ENCODE assay signal across 10 mouse cellular contexts in the genomic region with DNA sequence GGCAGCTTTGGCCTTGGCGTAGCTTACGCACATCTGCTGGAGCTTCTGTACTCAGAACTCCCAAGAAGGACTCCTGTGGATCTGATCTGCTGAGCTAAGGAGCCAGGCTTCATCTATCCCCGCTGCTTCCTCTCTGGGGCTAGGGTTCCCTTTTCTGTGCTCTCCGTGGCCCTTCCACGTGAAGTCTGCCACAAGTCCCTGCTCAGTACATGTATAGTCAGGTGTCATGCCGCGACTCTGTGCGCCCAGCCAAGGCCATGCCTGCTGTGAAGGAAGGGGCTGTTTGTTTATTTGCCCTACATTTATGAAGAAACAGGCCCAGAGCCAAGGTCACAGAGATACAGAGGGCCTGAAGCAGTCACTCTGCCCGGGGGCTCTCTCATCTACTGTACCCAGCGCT. TPM values are rescaled to one million over a fixed set of nuclear protein-coding genes. Genes with fewer than 3 reads are reported as not detected.
DNase-seq lines count a peak whose midpoint lies in the region; ATAC-seq lines count a peak whose summit lies in the region.
"Had no signal": no experiment of that assay in that cellular context is flagged by ENCODE, and none has a peak within 500 bp of the region (broad histone marks: within the 10 kb centered on the region; RNA-seq: fewer than 3 reads in every experiment).

No protein-coding gene starts in this region.

- H3K79me2 ChIP-seq in macrophage (ENCODE audit: inconsistent target) = no peaks in the 10 kb centered on the region

- 34% methylated on average over 10 of the region's 10 CpGs for WGBS in macrophage (ENCODE audit: missing documents)

- peak; percentile 97 for DNase-seq in heart, adult 11 months
- no peak for DNase-seq in heart, postnatal 25 days (ENCODE audit: low spot score)
- no peak for DNase-seq in embryo, embryonic 9.5 days (ENCODE audit: extremely low spot score)
- DNase-seq in left cerebral cortex, postnatal 10 days (ENCODE audit: extremely low spot score in 1 of 2, low spot score in 2 of 2) = no peak

- peaks cover 73% of the 10 kb centered on the region for H3K4me1 ChIP-seq in megakaryocyte, embryonic 14.5 days
- H3K4me1 ChIP-seq in brown adipose tissue, adult 24 weeks (ENCODE audit: control insufficient read depth, insufficient read depth, insufficient read length, low read length) = peaks cover 13% of the 10 kb centered on the region

- peaks cover 50% of the 10 kb centered on the region for H3K27me3 ChIP-seq in megakaryocyte, embryonic 14.5 days (replicated peaks)

- no peak for ATAC-seq in megakaryocyte, adult 5-6 weeks (ENCODE audit: poor library complexity, severe bottlenecking)

- intact Hi-C loops in heart, postnatal 25 days (cut with DNase I) = loop anchor here (1.0 to 10.0 kb wide), 3 partner anchors 27 to 130 kb away; a partner anchor contains a TSS
- intact Hi-C loops in left cerebral cortex, postnatal 10 days (cut with DNase I) = no loop called here

- H3K4me3 ChIP-seq in megakaryocyte, embryonic 14.5 days (replicated peaks) = peak overlapping the region; percentile 92
- no peak overlapping the region for H3K4me3 ChIP-seq in brown adipose tissue, adult 24 weeks (ENCODE audit: insufficient read depth, low read depth, low read length)
- no peak overlapping the region for H3K4me3 ChIP-seq in macrophage (ENCODE audit: inconsistent target)

- peak overlapping the region; percentile 79 for H3K27ac ChIP-seq in brown adipose tissue, adult 24 weeks (replicated peaks; ENCODE audit: low read depth, low read length)
- peak overlapping the region; percentile 85 for H3K27ac ChIP-seq in macrophage
- H3K27ac ChIP-seq: forebrain, embryonic 12.5 days had no signal

- no peaks in the 10 kb centered on the region for H3K36me3 ChIP-seq in megakaryocyte, embryonic 14.5 days (replicated peaks; ENCODE audit: low read length)
- H3K36me3 ChIP-seq in macrophage (ENCODE audit: inconsistent target) = no peaks in the 10 kb centered on the region
- H3K36me3 ChIP-seq: forebrain, embryonic 12.5 days; G1E had no signal

- H3K9me3 ChIP-seq in megakaryocyte, embryonic 14.5 days = peaks cover 13% of the 10 kb centered on the region; the same call in 1 of the 2 replicates
- H3K9me3 ChIP-seq: forebrain, embryonic 12.5 days; G1E had no signal

RNA-seq across cellular contexts. Expression of a gene that starts 4.5 kb away (rescaled TPM):
- 10 to 100 TPM; 20.3 to 27.3 TPM for total RNA-seq in heart, postnatal 25 days (2021)
- 156 and 517 TPM in 2 replicates for polyA plus RNA-seq in megakaryocyte, embryonic 14.5 days (2012; ENCODE audit: insufficient read depth, low replicate concordance)
- total RNA-seq in megakaryocyte, adult 5-6 weeks (2015) = 82.9 and 83.8 TPM in 2 replicates
- total RNA-seq in megakaryocyte, adult 5-6 weeks (2017) = 46.3 and 55.6 TPM in 2 replicates
- 7.9 and 8.2 TPM in 2 replicates for polyA plus RNA-seq in brown adipose tissue, adult 24 weeks (2012; ENCODE audit: insufficient read depth, insufficient read length, missing spikeins)
- 100 to 1,000 TPM in 1 of 26 experiments, 10 to 100 TPM in 25; 32.2 to 111 (median 70.7) TPM for total RNA-seq in macrophage (2018; cell fraction: chromatin; rRNA removed)
- total RNA-seq in macrophage (2018; cell fraction: cytosol; rRNA removed) = 10 to 100 TPM; 29.7 to 65.3 (median 45.4) TPM
- 100 to 1,000 TPM in 4 of 26 experiments, 10 to 100 TPM in 22; 39.5 to 128 (median 64.9) TPM for total RNA-seq in macrophage (2018; cell fraction: nucleus; rRNA removed)
- polyA plus RNA-seq in macrophage (2018) = 36.0 to 49.5 TPM (median 47.2 TPM) in 3 replicates
- total RNA-seq in left cerebral cortex, postnatal 10 days (2021) = 10 to 100 TPM; 17.1 to 17.3 TPM

RNA-seq across cellular contexts. Expression of a gene that starts 6.8 kb away (rescaled TPM):
- 10 to 100 TPM; 12.2 to 13.2 TPM for total RNA-seq in heart, postnatal 25 days (2021)
- 12.8 and 13.0 TPM in 2 replicates for polyA plus RNA-seq in megakaryocyte, embryonic 14.5 days (2012; ENCODE audit: insufficient read depth, low replicate concordance)
- 0.78 and 1.2 TPM in 2 replicates for total RNA-seq in megakaryocyte, adult 5-6 weeks (2015)
- total RNA-seq in megakaryocyte, adult 5-6 weeks (2017) = 0.69 and 1.8 TPM in 2 replicates
- polyA plus RNA-seq in brown adipose tissue, adult 24 weeks (2012; ENCODE audit: insufficient read depth, insufficient read length, missing spikeins) = 2.5 and 3.0 TPM in 2 replicates
- 10 to 100 TPM in 6 of 26 experiments, 1 to 10 TPM in 20; 2.0 to 20.7 (median 7.2) TPM for total RNA-seq in macrophage (2018; cell fraction: chromatin; rRNA removed)
- total RNA-seq in macrophage (2018; cell fraction: cytosol; rRNA removed) = 1 to 10 TPM; 1.7 to 6.5 (median 3.9) TPM
- 10 to 100 TPM in 4 of 26 experiments, 1 to 10 TPM in 22; 2.3 to 11.9 (median 6.9) TPM for total RNA-seq in macrophage (2018; cell fraction: nucleus; rRNA removed)
- polyA plus RNA-seq in macrophage (2018) = 0.86 to 5.2 TPM (median 3.8 TPM) in 3 replicates
- 10 to 100 TPM; 11.4 to 12.4 TPM for total RNA-seq in left cerebral cortex, postnatal 10 days (2021)

Comparison
In these comparisons a context has a peak if more than half of its experiments do, and no peak if none do; other contexts are left out.
1. RNA of a gene that starts 6.8 kb away (total RNA-seq): 12.2 to 13.2 TPM in heart, postnatal 25 days and 11.4 to 12.4 TPM in left cerebral cortex, postnatal 10 days; 0.69 to 1.8 TPM in megakaryocyte, adult 5-6 weeks; every median in the first group is over 4 times any median in the second.